Mouse (Mus musculus) liver, embryonic 14.5 days (tissue): ENCODE data around the gene Cpa1.

Experiments used
- CTCF ChIP-seq: IDR thresholded peaks from 2 replicates; pipeline ENCODE4 v1.5.1; 2016; ENCODE audit warnings: antibody characterized with exemption, low read depth, control low read depth
- EP300 ChIP-seq: IDR thresholded peaks from 2 replicates; pipeline ENCODE4 v1.6.1; 2016; ENCODE audit warnings: antibody characterized with exemption, low read depth

- TF ChIP-seq CTCF, result no peak
- TF ChIP-seq EP300, result no peak
Measured at GRCm38 (mm10) chr6:30611212-30611611, 27.8 kb upstream of the Cpa1 start.
